9 mouse cellular contexts compared by ENCODE assay signal in genomic region chr5:113956510-113956909, GRCm38 (mm10). TPM values are rescaled to one million over a fixed set of nuclear protein-coding genes. Genes with fewer than 3 reads are reported as not detected.
DNase-seq lines count a peak whose midpoint lies in the region; ATAC-seq and TF ChIP-seq lines count a peak whose summit lies in the region.
"Had no signal": no experiment of that assay in that cellular context is flagged by ENCODE, and none has a peak within 500 bp of the region (broad histone marks: within the 10 kb centered on the region; RNA-seq: fewer than 3 reads in every experiment).

No protein-coding gene starts in this region.

- H3K9ac ChIP-seq in limb, embryonic 15.5 days: no peak overlapping the region
- no peak overlapping the region for H3K9ac ChIP-seq in stomach, postnatal 0 days (ENCODE audit: low read length)
- H3K9ac ChIP-seq: embryonic facial prominence, embryonic 15.5 days had no signal

- WGBS in kidney, adult 2 months: 2% methylated on average over 4 of the region's 4 CpGs
- WGBS in limb, embryonic 15.5 days: 10% methylated on average over 4 of the region's 4 CpGs
- WGBS in stomach, postnatal 0 days: 9% methylated on average over 4 of the region's 4 CpGs

- H3K4me1 ChIP-seq in kidney, adult 2 months (ENCODE audit: control insufficient read depth, insufficient read depth, low read length): no peaks in the 10 kb centered on the region
- peaks cover 6% of the 10 kb centered on the region; the same call in 1 of the 2 replicates for H3K4me1 ChIP-seq in limb, embryonic 15.5 days
- H3K4me1 ChIP-seq in stomach, postnatal 0 days (replicated peaks; ENCODE audit: control insufficient read depth, insufficient read depth): no peaks in the 10 kb centered on the region

- ATAC-seq in limb, embryonic 15.5 days (ENCODE audit: insufficient number of reproducible peaks, low FRiP score, low TSS enrichment, low read depth): peak; percentile 19; the same call in 1 of the 2 replicates
- peak; percentile 67; the same call in 1 of the 2 replicates for ATAC-seq in stomach, postnatal 0 days (ENCODE audit: low FRiP score, low TSS enrichment)

- no peak overlapping the region for H3K27ac ChIP-seq in kidney, adult 2 months (ENCODE audit: insufficient read depth, low read depth, low read length)
- no peak overlapping the region for H3K27ac ChIP-seq in limb, embryonic 15.5 days
- no peak overlapping the region for H3K27ac ChIP-seq in stomach, postnatal 0 days (replicated peaks)
- H3K27ac ChIP-seq: embryonic facial prominence, embryonic 15.5 days had no signal

- peak; percentile 95 for TF ChIP-seq CTCF in kidney, adult 2 months (conservative IDR thresholded peaks at IDR 0.05; ENCODE audit: insufficient read depth, insufficient read length, low read depth, low read length)
- TF ChIP-seq CTCF in stomach, postnatal 0 days (IDR thresholded peaks at IDR 0.05; ENCODE audit: low read depth): peak; percentile 96

- H3K9me3 ChIP-seq in limb, embryonic 15.5 days: no peaks in the 10 kb centered on the region
- no peaks in the 10 kb centered on the region for H3K9me3 ChIP-seq in stomach, postnatal 0 days (ENCODE audit: control insufficient read depth, low read length)
- H3K9me3 ChIP-seq: embryonic facial prominence, embryonic 15.5 days had no signal

- no peaks in the 10 kb centered on the region; the same call in 1 of the 2 replicates for H3K36me3 ChIP-seq in kidney, adult 2 months (ENCODE audit: control insufficient read depth, insufficient read depth, low read length)
- H3K36me3 ChIP-seq in limb, embryonic 15.5 days: peaks cover 61% of the 10 kb centered on the region
- H3K36me3 ChIP-seq in stomach, postnatal 0 days (ENCODE audit: control insufficient read depth, insufficient read depth, low read length): peaks cover 10% of the 10 kb centered on the region

- DNase-seq in 416B (ENCODE audit: low read depth): peak; percentile 85
- DNase-seq in adrenal gland, adult (ENCODE audit: inconsistent age in 2 of 2, low spot score in 1 of 2): peak; percentile 81 to 93
- DNase-seq in embryo, embryonic 11 days: peak; percentile 85
- DNase-seq in gastrocnemius, postnatal 4 days (ENCODE audit: low spot score in 2 of 2): peak; percentile 83 to 88
- peak; percentile 87 for DNase-seq in kidney, adult 2 months
- peak; percentile 95 for DNase-seq in neural tube, embryonic 10.5 days (ENCODE audit: extremely low spot score, low spot score)
- DNase-seq in stomach, postnatal 0 days (ENCODE audit: low spot score): peak; percentile 94

- no peak for TF ChIP-seq POLR2A in kidney, adult 2 months (IDR thresholded peaks at IDR 0.05; ENCODE audit: low read depth, low read length)

- no peak overlapping the region for H3K4me2 ChIP-seq in limb, embryonic 15.5 days
- no peak overlapping the region for H3K4me2 ChIP-seq in stomach, postnatal 0 days (replicated peaks; ENCODE audit: low read depth)
- H3K4me2 ChIP-seq: embryonic facial prominence, embryonic 15.5 days had no signal

- TF ChIP-seq EP300 in stomach, postnatal 0 days (optimal IDR thresholded peaks at IDR 0.05): no peak

- no peaks in the 10 kb centered on the region for H3K27me3 ChIP-seq in kidney, adult 2 months (replicated peaks; ENCODE audit: control insufficient read depth, insufficient read depth, low read length)
- H3K27me3 ChIP-seq in limb, embryonic 15.5 days: no peaks in the 10 kb centered on the region
- H3K27me3 ChIP-seq in stomach, postnatal 0 days (ENCODE audit: control insufficient read depth, insufficient read depth, low read length): no peaks in the 10 kb centered on the region
- H3K27me3 ChIP-seq: embryonic facial prominence, embryonic 15.5 days had no signal

- H3K4me3 ChIP-seq in kidney, adult 2 months (ENCODE audit: insufficient read depth, low read depth, low read length): no peak overlapping the region
- no peak overlapping the region for H3K4me3 ChIP-seq in limb, embryonic 15.5 days
- no peak overlapping the region for H3K4me3 ChIP-seq in stomach, postnatal 0 days (ENCODE audit: low read depth, low read length)
- H3K4me3 ChIP-seq: embryonic facial prominence, embryonic 15.5 days had no signal

RNA-seq across cellular contexts. Expression of gene Ssh1, which starts 37.2 kb away (rescaled TPM):
- total RNA-seq in gastrocnemius, postnatal 4 days (2021): 10 to 100 TPM; 20.2 to 21.1 TPM
- 11.3 and 12.1 TPM in 2 replicates for polyA plus RNA-seq in kidney, adult 2 months (2012; rRNA removed)
- 10.3 and 13.2 TPM in 2 replicates for polyA plus RNA-seq in limb, embryonic 15.5 days (2015; fragmentation: Nextera tagmentation; extraction: Ambion mirVana)
- polyA plus RNA-seq in stomach, postnatal 0 days (2015; fragmentation: Nextera tagmentation; extraction: Ambion mirVana): 5.0 and 5.3 TPM in 2 replicates

RNA-seq across cellular contexts. Expression of gene Dao, which starts 47.0 kb away (rescaled TPM):
- total RNA-seq in gastrocnemius, postnatal 4 days (2021): not detected
- polyA plus RNA-seq in kidney, adult 2 months (2012; rRNA removed): 369 and 376 TPM in 2 replicates
- not detected in 2 replicates for polyA plus RNA-seq in limb, embryonic 15.5 days (2015; fragmentation: Nextera tagmentation; extraction: Ambion mirVana)
- 0.15 and 0.24 TPM in 2 replicates for polyA plus RNA-seq in stomach, postnatal 0 days (2015; fragmentation: Nextera tagmentation; extraction: Ambion mirVana)
- polyA plus RNA-seq: embryonic facial prominence, embryonic 15.5 days had no signal

RNA-seq across cellular contexts. Expression of gene Coro1c, which starts 48.0 kb away (rescaled TPM):
- 10 to 100 TPM; 70.4 to 84.2 TPM for total RNA-seq in gastrocnemius, postnatal 4 days (2021)
- polyA plus RNA-seq in kidney, adult 2 months (2012; rRNA removed): 43.1 and 43.5 TPM in 2 replicates
- 98.4 and 105 TPM in 2 replicates for polyA plus RNA-seq in limb, embryonic 15.5 days (2015; fragmentation: Nextera tagmentation; extraction: Ambion mirVana)
- 91.6 and 93.6 TPM in 2 replicates for polyA plus RNA-seq in stomach, postnatal 0 days (2015; fragmentation: Nextera tagmentation; extraction: Ambion mirVana)

Comparison
In these comparisons a context has a peak if more than half of its experiments do, and no peak if none do; other contexts are left out.
1. RNA of gene Dao, which starts 47.0 kb away (polyA plus RNA-seq): 369 to 376 TPM in kidney, adult 2 months; 0.15 to 0.24 TPM in stomach, postnatal 0 days and not detected in limb, embryonic 15.5 days; every median in the first group is over 100 times any median in the second.
2. Peak in every context shown above with its lines, with median percentiles within 50 percentile points of each other: DNase-seq.